Mouse (Mus musculus): ENCODE measurements around the gene Cfap43. TPM values are rescaled to one million over a fixed set of nuclear protein-coding genes. Genes with fewer than 3 reads are reported as not detected.
A peak's percentile ranks its signal among the peaks of the same experiment; 100 is the strongest.

Gene Cfap43
- total RNA-seq, 1 experiment, result 1.5 TPM

GRCm38 (mm10) chr19:47836701-47837526 is 82.2 kb downstream of the Cfap43 start:
- DNase-seq (ENCODE audit: low read depth, low spot score), result peak; percentile 61
- peak overlapping the region; percentile 63 to 79 for H3K4me3 ChIP-seq (ENCODE audit: insufficient read depth in 1 of 2, low read depth in 1 of 2, low read length in 2 of 2, poor library complexity in 1 of 2, severe bottlenecking in 1 of 2)
- no peaks in the 10 kb centered on the region; the same call in 1 of the 2 replicates for H3K36me3 ChIP-seq (ENCODE audit: control insufficient read depth, insufficient read depth, low read length, poor library complexity, severe bottlenecking)
- in situ Hi-C loops (cut with MboI; ENCODE audit: low sequenced_read_pairs in 2 of 2, unreplicated experiment in 2 of 2), result no loop called here
- peaks cover 2 to 4% of the 10 kb centered on the region in 2 experiments; a peak in 1 of 4 replicates for H3K4me1 ChIP-seq (ENCODE audit: control insufficient read depth in 2 of 2, insufficient read depth in 2 of 2, low read length in 2 of 2, poor library complexity in 1 of 2)
- H3K9ac ChIP-seq (ENCODE audit: insufficient read depth, low read depth, low read length, poor library complexity, severe bottlenecking), result peak overlapping the region; percentile 79
- H3K9me3 ChIP-seq (ENCODE audit: control insufficient read depth, insufficient read depth, low read depth, low read length), result no peaks in the 10 kb centered on the region
- H3K27ac ChIP-seq (ENCODE audit: insufficient read depth, low read depth, low read length, poor library complexity, severe bottlenecking), result no peak overlapping the region
- peak; percentile 37; the same call in 1 of the 2 replicates for TF ChIP-seq HCFC1 (IDR thresholded peaks at IDR 0.05; ENCODE audit: borderline replicate concordance, insufficient read depth, low read length)
- TF ChIP-seq ZNF384 (IDR thresholded peaks at IDR 0.05; ENCODE audit: low read depth, low read length), result no peak
- no peak for TF ChIP-seq MAFK (IDR thresholded peaks at IDR 0.05; ENCODE audit: insufficient read depth, low read depth, low read length)
- peak; percentile 73; the same call in 1 of the 2 replicates for TF ChIP-seq CHD2 (IDR thresholded peaks at IDR 0.05; ENCODE audit: low read depth, low read length)
- TF ChIP-seq ZC3H11A (IDR thresholded peaks at IDR 0.05; ENCODE audit: borderline replicate concordance, low read depth, low read length), result no peak

GRCm38 (mm10) chr19:47835776-47836175 is 83.3 kb downstream of the Cfap43 start:
- Histone ChIP-seq H3K9ac (ENCODE audit: insufficient read depth, low read depth, low read length, poor library complexity, severe bottlenecking) (no peak overlapping the region), H3K36me3 (ENCODE audit: control insufficient read depth, insufficient read depth, low read length, poor library complexity, severe bottlenecking) (no peaks in the 10 kb centered on the region; the same call in 1 of the 2 replicates), H3K27ac (ENCODE audit: insufficient read depth, low read depth, low read length, poor library complexity, severe bottlenecking) (no peak overlapping the region), H3K4me1 (ENCODE audit: control insufficient read depth in 2 of 2, insufficient read depth in 2 of 2, low read length in 2 of 2, poor library complexity in 1 of 2) (peaks cover 2 to 4% of the 10 kb centered on the region in 2 experiments; a peak in 1 of 4 replicates), H3K9me3 (ENCODE audit: control insufficient read depth, insufficient read depth, low read depth, low read length) (no peaks in the 10 kb centered on the region), H3K4me3 (ENCODE audit: insufficient read depth in 1 of 2, low read depth in 1 of 2, low read length in 2 of 2, poor library complexity in 1 of 2, severe bottlenecking in 1 of 2) (peak overlapping the region in 1 of 2 experiments; percentile 5; a peak in 1 of 4 replicates)
- peak; percentile 75 for TF ChIP-seq MAFK (IDR thresholded peaks at IDR 0.05; ENCODE audit: insufficient read depth, low read depth, low read length)
- no peak for TF ChIP-seq HCFC1 (IDR thresholded peaks at IDR 0.05; ENCODE audit: borderline replicate concordance, insufficient read depth, low read length)
- in situ Hi-C loops (cut with MboI; ENCODE audit: low sequenced_read_pairs in 2 of 2, unreplicated experiment in 2 of 2), result no loop called here
- no peak for DNase-seq (ENCODE audit: low read depth, low spot score)

GRCm38 (mm10) chr19:47834614-47835013 is 84.5 kb downstream of the Cfap43 start:
- Histone ChIP-seq H3K36me3 (ENCODE audit: control insufficient read depth, insufficient read depth, low read length, poor library complexity, severe bottlenecking) (no peaks in the 10 kb centered on the region; the same call in 1 of the 2 replicates), H3K27ac (ENCODE audit: insufficient read depth, low read depth, low read length, poor library complexity, severe bottlenecking) (no peak overlapping the region), H3K4me3 (ENCODE audit: insufficient read depth in 1 of 2, low read depth in 1 of 2, low read length in 2 of 2, poor library complexity in 1 of 2, severe bottlenecking in 1 of 2) (no peak overlapping the region), H3K4me1 (ENCODE audit: control insufficient read depth in 2 of 2, insufficient read depth in 2 of 2, low read length in 2 of 2, poor library complexity in 1 of 2) (peaks cover 2 to 4% of the 10 kb centered on the region in 2 experiments; a peak in 1 of 4 replicates), H3K9ac (ENCODE audit: insufficient read depth, low read depth, low read length, poor library complexity, severe bottlenecking) (no peak overlapping the region), H3K9me3 (ENCODE audit: control insufficient read depth, insufficient read depth, low read depth, low read length) (no peaks in the 10 kb centered on the region)
- DNase-seq (ENCODE audit: low read depth, low spot score), result no peak
- in situ Hi-C loops (cut with MboI; ENCODE audit: low sequenced_read_pairs in 2 of 2, unreplicated experiment in 2 of 2), result no loop called here
- TF ChIP-seq CHD2 (IDR thresholded peaks at IDR 0.05; ENCODE audit: low read depth, low read length), result no peak
- TF ChIP-seq ZC3H11A (IDR thresholded peaks at IDR 0.05; ENCODE audit: borderline replicate concordance, low read depth, low read length), result no peak
- no peak for TF ChIP-seq MAFK (IDR thresholded peaks at IDR 0.05; ENCODE audit: insufficient read depth, low read depth, low read length)
- TF ChIP-seq ZNF384 (IDR thresholded peaks at IDR 0.05; ENCODE audit: low read depth, low read length), result no peak
- TF ChIP-seq HCFC1 (IDR thresholded peaks at IDR 0.05; ENCODE audit: borderline replicate concordance, insufficient read depth, low read length), result no peak

GRCm38 (mm10) chr19:47832316-47832715 is 86.8 kb downstream of the Cfap43 start:
- in situ Hi-C loops (cut with MboI; ENCODE audit: low sequenced_read_pairs in 2 of 2, unreplicated experiment in 2 of 2), result no loop called here
- no peak overlapping the region for H3K27ac ChIP-seq (ENCODE audit: insufficient read depth, low read depth, low read length, poor library complexity, severe bottlenecking)
- no peak for TF ChIP-seq ZC3H11A (IDR thresholded peaks at IDR 0.05; ENCODE audit: borderline replicate concordance, low read depth, low read length)
- no peak for TF ChIP-seq ZNF384 (IDR thresholded peaks at IDR 0.05; ENCODE audit: low read depth, low read length)
- no peak for TF ChIP-seq MAFK (IDR thresholded peaks at IDR 0.05; ENCODE audit: insufficient read depth, low read depth, low read length)
- TF ChIP-seq CHD2 (IDR thresholded peaks at IDR 0.05; ENCODE audit: low read depth, low read length), result no peak
- TF ChIP-seq HCFC1 (IDR thresholded peaks at IDR 0.05; ENCODE audit: borderline replicate concordance, insufficient read depth, low read length), result no peak
- peaks cover 2 to 4% of the 10 kb centered on the region in 2 experiments; a peak in 1 of 4 replicates for H3K4me1 ChIP-seq (ENCODE audit: control insufficient read depth in 2 of 2, insufficient read depth in 2 of 2, low read length in 2 of 2, poor library complexity in 1 of 2)
- H3K4me3 ChIP-seq (ENCODE audit: insufficient read depth in 1 of 2, low read depth in 1 of 2, low read length in 2 of 2, poor library complexity in 1 of 2, severe bottlenecking in 1 of 2), result no peak overlapping the region
- H3K9ac ChIP-seq (ENCODE audit: insufficient read depth, low read depth, low read length, poor library complexity, severe bottlenecking), result no peak overlapping the region
- no peak for DNase-seq (ENCODE audit: low read depth, low spot score)
- no peaks in the 10 kb centered on the region for H3K9me3 ChIP-seq (ENCODE audit: control insufficient read depth, insufficient read depth, low read depth, low read length)
- no peaks in the 10 kb centered on the region; the same call in 1 of the 2 replicates for H3K36me3 ChIP-seq (ENCODE audit: control insufficient read depth, insufficient read depth, low read length, poor library complexity, severe bottlenecking)

All from ES-E14 (cell line).